Mouse (Mus musculus) myocyte (in vitro differentiated cells): ENCODE measurements at regions not wholly inside any gene's neighbourhood (a gene's known extent, or its start where the extent isn't known, plus 50 kb on each side); places are given as distances from the start of the nearest gene placed in this dataset.
A peak's percentile ranks its signal among the peaks of the same experiment; 100 is the strongest.

Source experiments
- H3K27me3 ChIP-seq: one replicate; pipeline ENCODE4 v1.6.1; 2011; ENCODE audit not compliant: control insufficient read depth, insufficient read depth, insufficient read length
- H3K36me3 ChIP-seq: one replicate; pipeline ENCODE4 v1.6.1; 2011; ENCODE audit not compliant: control insufficient read depth, insufficient read depth
- H3K4me2 ChIP-seq: one replicate; pipeline ENCODE4 v1.6.1; 2011; ENCODE audit warnings: low read depth, control low read depth
- H3K4me3 ChIP-seq: one replicate; pipeline ENCODE4 v1.5.1; 2011; ENCODE audit warnings: mild to moderate bottlenecking, control low read depth, moderate library complexity
- H3K79me2 ChIP-seq: one replicate; pipeline ENCODE4 v1.6.1; 2011; ENCODE audit not compliant: control insufficient read depth, insufficient read depth
- H3ac ChIP-seq: one replicate; pipeline ENCODE4 v1.6.1; 2011; ENCODE audit not compliant: control insufficient read depth, insufficient read length
- CEBPB ChIP-seq: IDR thresholded peaks from 2 replicates; pipeline ENCODE4 v1.6.1; 2011; ENCODE audit warnings: mild to moderate bottlenecking, moderate library complexity; ENCODE audit not compliant: poor library complexity, insufficient read depth, severe bottlenecking
- E2F4 ChIP-seq: IDR thresholded peaks from one replicate; pipeline ENCODE4 v1.6.1; 2011; ENCODE audit warnings: mild to moderate bottlenecking, control low read depth, moderate library complexity; ENCODE audit not compliant: insufficient read depth
- MAX ChIP-seq: IDR thresholded peaks from one replicate; pipeline ENCODE4 v1.6.1; 2011; ENCODE audit warnings: low read depth, mild to moderate bottlenecking, control low read depth
- MYOD1 ChIP-seq, 3 experiments: IDR thresholded peaks; one replicate each; pipeline ENCODE4 v1.6.1; 2011; ENCODE audit warnings: control low read depth in 2 of 3, low read depth in 2 of 3, mild to moderate bottlenecking in 2 of 3, moderate library complexity in 1 of 3; ENCODE audit not compliant: insufficient read length in 2 of 3, control insufficient read depth in 1 of 3
- MYOG ChIP-seq, 3 experiments: IDR thresholded peaks; one replicate each; pipeline ENCODE4 v1.6.1; 2011; ENCODE audit warnings: control low read depth in 2 of 3, low read depth in 2 of 3, mild to moderate bottlenecking in 2 of 3; ENCODE audit not compliant: insufficient read length in 2 of 3, control insufficient read depth in 1 of 3, insufficient read depth in 1 of 3
- POLR2A ChIP-seq: IDR thresholded peaks from one replicate; pipeline ENCODE4 v1.6.1; 2011; ENCODE audit warnings: low read depth, mild to moderate bottlenecking, control low read depth, moderate library complexity; ENCODE audit not compliant: insufficient read length
- POLR2AphosphoS2 ChIP-seq: IDR thresholded peaks from one replicate; pipeline ENCODE4 v1.6.1; 2011; ENCODE audit warnings: low read depth, control low read depth; ENCODE audit not compliant: insufficient read length
- REST ChIP-seq: IDR thresholded peaks from one replicate; pipeline ENCODE4 v1.6.1; 2011; ENCODE audit warnings: mild to moderate bottlenecking, control low read depth, moderate library complexity; ENCODE audit not compliant: insufficient read depth, insufficient read length
- SRF ChIP-seq: IDR thresholded peaks from one replicate; pipeline ENCODE4 v1.6.1; 2011; ENCODE audit warnings: low read depth; ENCODE audit not compliant: control insufficient read depth, insufficient read length
- TCF12 ChIP-seq: IDR thresholded peaks from one replicate; pipeline ENCODE4 v1.6.1; 2011; ENCODE audit warnings: mild to moderate bottlenecking, control low read depth; ENCODE audit not compliant: poor library complexity, insufficient read depth, severe bottlenecking
- TCF3 ChIP-seq: IDR thresholded peaks from one replicate; pipeline ENCODE4 v1.6.1; 2011; ENCODE audit warnings: low read depth, control low read depth; ENCODE audit not compliant: insufficient read length
- USF1 ChIP-seq: IDR thresholded peaks from one replicate; pipeline ENCODE4 v1.6.1; 2011; ENCODE audit warnings: low read depth, mild to moderate bottlenecking, control low read depth, moderate library complexity

GRCm38 (mm10) chr12:28054444-28054843 lies 497.8 kb downstream of the Dcdc2c start:
- Histone ChIP-seq H3K36me3 (no peaks in the 10 kb centered on the region), H3K79me2 (no peaks in the 10 kb centered on the region), H3ac (no peak overlapping the region), H3K4me3 (no peak overlapping the region), H3K4me2 (no peak overlapping the region), H3K27me3 (no peaks in the 10 kb centered on the region)
- no peak for TF ChIP-seq MYOG (IDR thresholded peaks at IDR 0.05; ENCODE audit: control insufficient read depth in 1 of 3, insufficient read depth in 1 of 3, insufficient read length in 2 of 3, low read depth in 2 of 3)
- TF ChIP-seq TCF12, result no peak
- TF ChIP-seq MYOD1 (IDR thresholded peaks at IDR 0.05; ENCODE audit: control insufficient read depth in 1 of 3, insufficient read length in 2 of 3, low read depth in 2 of 3), result no peak
- no peak for TF ChIP-seq CEBPB
- TF ChIP-seq SRF, result no peak
- TF ChIP-seq POLR2AphosphoS2, result no peak
- no peak for TF ChIP-seq TCF3
- TF ChIP-seq E2F4, result no peak
- TF ChIP-seq MAX, result no peak
- no peak for TF ChIP-seq POLR2A
- no peak for TF ChIP-seq USF1
- no peak for TF ChIP-seq REST

GRCm38 (mm10) chr12:28047989-28048388 lies 504.2 kb downstream of the Dcdc2c start:
- Histone ChIP-seq H3K36me3 (no peaks in the 10 kb centered on the region), H3K27me3 (no peaks in the 10 kb centered on the region), H3K4me2 (no peak overlapping the region), H3K4me3 (no peak overlapping the region), H3K79me2 (no peaks in the 10 kb centered on the region), H3ac (no peak overlapping the region)
- no peak for TF ChIP-seq POLR2A
- no peak for TF ChIP-seq TCF3
- no peak for TF ChIP-seq USF1
- TF ChIP-seq E2F4, result no peak
- TF ChIP-seq CEBPB, result no peak
- no peak for TF ChIP-seq REST
- no peak for TF ChIP-seq POLR2AphosphoS2
- TF ChIP-seq MYOD1 (IDR thresholded peaks at IDR 0.05; ENCODE audit: control insufficient read depth in 1 of 3, insufficient read length in 2 of 3, low read depth in 2 of 3), result no peak
- TF ChIP-seq TCF12, result no peak

- no peaks in the 10 kb centered on the region for H3K27me3 ChIP-seq
Measured at GRCm38 (mm10) chr12:28038161-28038911, 513.9 kb downstream of the Dcdc2c start.

GRCm38 (mm10) chr12:27999170-27999569 lies 553.0 kb downstream of the Dcdc2c start:
- Histone ChIP-seq H3K36me3 (no peaks in the 10 kb centered on the region), H3ac (no peak overlapping the region), H3K27me3 (no peaks in the 10 kb centered on the region), H3K4me2 (no peak overlapping the region), H3K79me2 (no peaks in the 10 kb centered on the region), H3K4me3 (no peak overlapping the region)
- TF ChIP-seq MAX (no peak), CEBPB (0 out of 2 replicates have a peak, but pooled peaks have one; percentile 27), USF1 (no peak)

More at GRCm38 (mm10) chr12:28038161-28038911, 513.9 kb downstream of the Dcdc2c start:
- no peak overlapping the region for H3K4me3 ChIP-seq
- H3K36me3 ChIP-seq, result no peaks in the 10 kb centered on the region
- no peak for TF ChIP-seq SRF
- no peak for TF ChIP-seq TCF12
- no peak for TF ChIP-seq MYOD1 (IDR thresholded peaks at IDR 0.05; ENCODE audit: control insufficient read depth in 1 of 3, insufficient read length in 2 of 3, low read depth in 2 of 3)
- no peak for TF ChIP-seq USF1
- TF ChIP-seq E2F4, result no peak
- no peak for TF ChIP-seq MAX
- TF ChIP-seq CEBPB, result no peak
- no peak for TF ChIP-seq REST
- no peak for TF ChIP-seq POLR2AphosphoS2
- TF ChIP-seq POLR2A, result no peak
- no peak for TF ChIP-seq MYOG (IDR thresholded peaks at IDR 0.05; ENCODE audit: control insufficient read depth in 1 of 3, insufficient read depth in 1 of 3, insufficient read length in 2 of 3, low read depth in 2 of 3)
- TF ChIP-seq TCF3, result no peak
- H3K4me2 ChIP-seq, result no peak overlapping the region
- H3ac ChIP-seq, result no peak overlapping the region
- H3K79me2 ChIP-seq, result no peaks in the 10 kb centered on the region

GRCm38 (mm10) chr12:27992152-27992551 lies 560.0 kb downstream of the Dcdc2c start:
- Histone ChIP-seq H3K36me3 (no peaks in the 10 kb centered on the region), H3K27me3 (no peaks in the 10 kb centered on the region), H3K79me2 (no peaks in the 10 kb centered on the region), H3ac (no peak overlapping the region), H3K4me2 (no peak overlapping the region), H3K4me3 (no peak overlapping the region)
- TF ChIP-seq MYOG (IDR thresholded peaks at IDR 0.05; ENCODE audit: control insufficient read depth in 1 of 3, insufficient read depth in 1 of 3, insufficient read length in 2 of 3, low read depth in 2 of 3), result no peak
- TF ChIP-seq MAX, result no peak
- no peak for TF ChIP-seq POLR2A
- no peak for TF ChIP-seq SRF
- no peak for TF ChIP-seq REST
- TF ChIP-seq E2F4, result no peak
- TF ChIP-seq TCF3, result no peak
- TF ChIP-seq MYOD1 (IDR thresholded peaks at IDR 0.05; ENCODE audit: control insufficient read depth in 1 of 3, insufficient read length in 2 of 3, low read depth in 2 of 3), result no peak
- TF ChIP-seq CEBPB, result no peak
